Mouse (Mus musculus): ENCODE results near the gene Col4a1. TPM values are rescaled to one million over a fixed set of nuclear protein-coding genes. Genes with fewer than 3 reads are reported as not detected.

Gene Col4a1
- polyA plus RNA-seq, 1 experiment from 2014 or later: 368 TPM

- Histone ChIP-seq H3K4me3 (ENCODE audit: low read length) (no peak overlapping the region), H3K4me1 (replicated peaks; ENCODE audit: control insufficient read depth, insufficient read depth, low read length) (peaks cover 56% of the 10 kb centered on the region), H3K27ac (ENCODE audit: low read length) (peak overlapping the region; percentile 56), H3K9ac (ENCODE audit: low read length) (no peak overlapping the region), H3K9me3 (ENCODE audit: control insufficient read depth, low read length) (no peaks in the 10 kb centered on the region), H3K27me3 (ENCODE audit: control insufficient read depth, insufficient read depth, low read depth, low read length) (no peaks in the 10 kb centered on the region), H3K36me3 (ENCODE audit: control insufficient read depth, insufficient read depth, low read length) (peaks cover 5% of the 10 kb centered on the region), H3K4me2 (ENCODE audit: low read depth, low read length) (no peak overlapping the region)
- ATAC-seq (ENCODE audit: low read depth): peak; percentile 51
- 65% methylated on average over 6 of the region's 6 CpGs for WGBS
Measured at GRCm38 (mm10) chr8:11351355-11351754, 38.7 kb upstream of the Col4a1 start.

DNA sequence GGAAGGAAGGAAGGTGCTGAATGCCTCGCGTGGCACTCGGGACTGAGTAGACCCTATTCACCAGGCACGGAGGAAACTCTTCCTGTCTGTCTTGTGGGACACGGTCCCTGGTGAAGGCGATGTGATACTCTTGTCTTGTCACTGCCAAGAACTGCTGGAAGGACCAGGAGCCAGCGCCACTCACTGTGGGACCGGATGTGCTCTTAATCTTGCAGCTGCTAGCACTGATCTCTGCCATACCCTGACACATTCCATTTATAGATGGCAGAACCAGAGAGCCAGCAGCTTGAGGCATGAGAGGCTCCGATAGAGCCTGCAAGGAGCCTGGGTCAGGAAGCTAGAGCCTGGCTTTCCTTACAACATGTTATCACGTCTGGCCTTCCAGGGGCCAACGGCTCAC lies 36.0 kb upstream of the Col4a1 start:
- H3K9ac ChIP-seq (ENCODE audit: low read length): no peak overlapping the region
- H3K4me2 ChIP-seq (ENCODE audit: low read depth, low read length): no peak overlapping the region
- peak overlapping the region; percentile 14 for H3K27ac ChIP-seq (ENCODE audit: low read length)
- WGBS: 61% methylated on average over 11 of the region's 11 CpGs
- peaks cover 47% of the 10 kb centered on the region for H3K4me1 ChIP-seq (replicated peaks; ENCODE audit: control insufficient read depth, insufficient read depth, low read length)
- H3K27me3 ChIP-seq (ENCODE audit: control insufficient read depth, insufficient read depth, low read depth, low read length): no peaks in the 10 kb centered on the region
- ATAC-seq (ENCODE audit: low read depth): peak; percentile 27; the same call in 1 of the 2 replicates
- H3K9me3 ChIP-seq (ENCODE audit: control insufficient read depth, low read length): no peaks in the 10 kb centered on the region
- H3K36me3 ChIP-seq (ENCODE audit: control insufficient read depth, insufficient read depth, low read length): no peaks in the 10 kb centered on the region
- H3K4me3 ChIP-seq (ENCODE audit: low read length): no peak overlapping the region

DNA sequence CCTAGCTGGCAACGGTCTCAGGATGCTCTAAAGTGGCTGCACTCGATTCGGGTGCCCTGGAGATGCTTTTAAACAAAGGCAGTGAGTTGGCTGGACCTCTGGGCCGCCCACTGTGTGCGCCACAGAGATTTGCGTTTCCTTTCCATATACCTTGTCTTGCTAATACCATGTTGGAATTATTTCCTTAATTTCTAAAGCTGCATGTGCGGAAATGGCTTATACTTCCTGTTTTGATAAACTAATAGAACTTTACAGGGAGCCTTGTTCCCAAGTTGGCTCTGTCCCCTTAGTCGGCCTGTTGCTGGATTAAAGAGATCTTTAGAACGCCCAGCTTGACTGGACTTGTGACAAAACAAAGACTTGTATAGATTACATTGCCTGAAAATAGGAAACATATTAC lies 35.1 kb upstream of the Col4a1 start:
- no peak overlapping the region for H3K4me2 ChIP-seq (ENCODE audit: low read depth, low read length)
- no peaks in the 10 kb centered on the region for H3K27me3 ChIP-seq (ENCODE audit: control insufficient read depth, insufficient read depth, low read depth, low read length)
- no peak overlapping the region for H3K9ac ChIP-seq (ENCODE audit: low read length)
- no peaks in the 10 kb centered on the region for H3K36me3 ChIP-seq (ENCODE audit: control insufficient read depth, insufficient read depth, low read length)
- H3K4me1 ChIP-seq (replicated peaks; ENCODE audit: control insufficient read depth, insufficient read depth, low read length): peaks cover 42% of the 10 kb centered on the region
- WGBS: 66% methylated on average over 9 of the region's 9 CpGs
- ATAC-seq (ENCODE audit: low read depth): peak; percentile 35; the same call in 1 of the 2 replicates
- peak overlapping the region; percentile 36 for H3K27ac ChIP-seq (ENCODE audit: low read length)
- H3K9me3 ChIP-seq (ENCODE audit: control insufficient read depth, low read length): no peaks in the 10 kb centered on the region
- H3K4me3 ChIP-seq (ENCODE audit: low read length): no peak overlapping the region

GRCm38 (mm10) chr8:11346225-11346624 lies 33.6 kb upstream of the Col4a1 start:
- no peaks in the 10 kb centered on the region for H3K9me3 ChIP-seq (ENCODE audit: control insufficient read depth, low read length)
- peaks cover 37% of the 10 kb centered on the region for H3K4me1 ChIP-seq (replicated peaks; ENCODE audit: control insufficient read depth, insufficient read depth, low read length)
- no peak overlapping the region for H3K4me2 ChIP-seq (ENCODE audit: low read depth, low read length)
- no peaks in the 10 kb centered on the region for H3K27me3 ChIP-seq (ENCODE audit: control insufficient read depth, insufficient read depth, low read depth, low read length)
- no peak for ATAC-seq (ENCODE audit: low read depth)
- no peak overlapping the region for H3K4me3 ChIP-seq (ENCODE audit: low read length)
- no peaks in the 10 kb centered on the region for H3K36me3 ChIP-seq (ENCODE audit: control insufficient read depth, insufficient read depth, low read length)
- no peak overlapping the region for H3K9ac ChIP-seq (ENCODE audit: low read length)
- H3K27ac ChIP-seq (ENCODE audit: low read length): no peak overlapping the region
- 72% methylated on average over 10 of the region's 10 CpGs for WGBS

- Histone ChIP-seq H3K4me3 (ENCODE audit: low read length) (no peak overlapping the region), H3K9ac (ENCODE audit: low read length) (no peak overlapping the region), H3K27me3 (ENCODE audit: control insufficient read depth, insufficient read depth, low read depth, low read length) (no peaks in the 10 kb centered on the region), H3K27ac (ENCODE audit: low read length) (no peak overlapping the region), H3K4me2 (ENCODE audit: low read depth, low read length) (no peak overlapping the region), H3K9me3 (ENCODE audit: control insufficient read depth, low read length) (no peaks in the 10 kb centered on the region), H3K4me1 (replicated peaks; ENCODE audit: control insufficient read depth, insufficient read depth, low read length) (peaks cover 34% of the 10 kb centered on the region), H3K36me3 (ENCODE audit: control insufficient read depth, insufficient read depth, low read length) (no peaks in the 10 kb centered on the region)
- WGBS: 57% methylated on average over 9 of the region's 9 CpGs
- no peak for ATAC-seq (ENCODE audit: low read depth)
Measured at GRCm38 (mm10) chr8:11344459-11344858, 31.8 kb upstream of the Col4a1 start.

DNA sequence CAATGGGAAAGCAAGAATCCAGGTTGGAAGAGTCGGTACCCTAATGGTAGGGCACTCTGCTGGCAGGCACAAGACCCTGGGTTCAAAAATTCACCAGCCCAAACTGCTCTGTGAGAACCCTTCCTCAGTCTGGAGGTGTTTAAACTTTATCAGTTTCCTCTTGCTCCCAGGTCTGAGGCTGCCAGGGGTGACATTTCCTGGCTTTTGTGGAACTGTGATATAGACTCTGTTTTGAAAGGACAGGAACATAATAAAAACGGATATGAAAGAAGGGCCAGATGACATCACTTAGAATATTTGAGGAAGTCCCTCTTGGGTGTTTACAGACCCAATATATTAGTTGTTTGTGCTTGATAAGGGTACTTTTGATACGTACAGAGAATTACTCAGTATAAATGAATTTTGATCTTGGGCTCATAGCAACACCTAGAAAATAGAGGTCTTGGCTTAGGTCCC lies 28.5 kb upstream of the Col4a1 start:
- 48% methylated on average over 3 of the region's 3 CpGs for WGBS
- no peak for ATAC-seq (ENCODE audit: low read depth)
- peak overlapping the region; percentile 49 for H3K27ac ChIP-seq (ENCODE audit: low read length)
- H3K4me3 ChIP-seq (ENCODE audit: low read length): no peak overlapping the region
- no peak overlapping the region for H3K4me2 ChIP-seq (ENCODE audit: low read depth, low read length)
- H3K9ac ChIP-seq (ENCODE audit: low read length): no peak overlapping the region
- H3K27me3 ChIP-seq (ENCODE audit: control insufficient read depth, insufficient read depth, low read depth, low read length): no peaks in the 10 kb centered on the region
- peaks cover 16% of the 10 kb centered on the region for H3K4me1 ChIP-seq (replicated peaks; ENCODE audit: control insufficient read depth, insufficient read depth, low read length)
- no peaks in the 10 kb centered on the region for H3K36me3 ChIP-seq (ENCODE audit: control insufficient read depth, insufficient read depth, low read length)
- H3K9me3 ChIP-seq (ENCODE audit: control insufficient read depth, low read length): no peaks in the 10 kb centered on the region

- H3K27me3 ChIP-seq (ENCODE audit: control insufficient read depth, insufficient read depth, low read depth, low read length): no peaks in the 10 kb centered on the region
- H3K4me1 ChIP-seq (replicated peaks; ENCODE audit: control insufficient read depth, insufficient read depth, low read length): peaks cover 19% of the 10 kb centered on the region
- no peaks in the 10 kb centered on the region for H3K36me3 ChIP-seq (ENCODE audit: control insufficient read depth, insufficient read depth, low read length)
- H3K9ac ChIP-seq (ENCODE audit: low read length): no peak overlapping the region
- H3K4me3 ChIP-seq (ENCODE audit: low read length): no peak overlapping the region
- H3K4me2 ChIP-seq (ENCODE audit: low read depth, low read length): no peak overlapping the region
- 57% methylated on average over 12 of the region's 12 CpGs for WGBS
- peak; percentile 59 for ATAC-seq (ENCODE audit: low read depth)
- H3K9me3 ChIP-seq (ENCODE audit: control insufficient read depth, low read length): no peaks in the 10 kb centered on the region
- peak overlapping the region; percentile 49 for H3K27ac ChIP-seq (ENCODE audit: low read length)
Measured at GRCm38 (mm10) chr8:11340310-11341110, 27.9 kb upstream of the Col4a1 start.

DNA sequence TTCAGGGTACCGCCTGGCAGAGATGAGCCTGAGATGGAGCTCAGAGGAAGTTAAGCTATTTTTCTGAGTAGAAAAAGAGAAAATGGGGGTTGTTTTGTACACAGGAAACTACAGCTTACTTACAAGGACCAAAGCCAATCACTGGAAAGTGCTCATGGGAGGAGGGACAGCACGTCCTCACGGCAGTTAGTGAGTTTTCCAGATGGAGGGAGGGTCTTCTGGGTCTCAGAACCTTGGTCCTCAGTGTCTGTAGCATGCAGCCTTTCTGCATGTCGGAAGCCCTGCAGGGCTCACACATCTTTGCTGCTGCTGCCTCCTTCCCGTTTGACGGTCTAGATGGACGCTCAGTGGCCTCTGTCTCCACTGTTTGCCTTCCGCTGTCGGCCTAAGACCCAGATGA lies 25.9 kb upstream of the Col4a1 start:
- WGBS: 80% methylated on average over 9 of the region's 9 CpGs
- no peaks in the 10 kb centered on the region for H3K9me3 ChIP-seq (ENCODE audit: control insufficient read depth, low read length)
- no peak overlapping the region for H3K9ac ChIP-seq (ENCODE audit: low read length)
- H3K27ac ChIP-seq (ENCODE audit: low read length): no peak overlapping the region
- H3K4me1 ChIP-seq (replicated peaks; ENCODE audit: control insufficient read depth, insufficient read depth, low read length): peaks cover 35% of the 10 kb centered on the region
- H3K27me3 ChIP-seq (ENCODE audit: control insufficient read depth, insufficient read depth, low read depth, low read length): no peaks in the 10 kb centered on the region
- ATAC-seq (ENCODE audit: low read depth): no peak
- no peaks in the 10 kb centered on the region for H3K36me3 ChIP-seq (ENCODE audit: control insufficient read depth, insufficient read depth, low read length)
- H3K4me2 ChIP-seq (ENCODE audit: low read depth, low read length): no peak overlapping the region
- H3K4me3 ChIP-seq (ENCODE audit: low read length): no peak overlapping the region

- Histone ChIP-seq H3K36me3 (ENCODE audit: control insufficient read depth, insufficient read depth, low read length) (no peaks in the 10 kb centered on the region), H3K4me2 (ENCODE audit: low read depth, low read length) (no peak overlapping the region), H3K4me1 (replicated peaks; ENCODE audit: control insufficient read depth, insufficient read depth, low read length) (peaks cover 37% of the 10 kb centered on the region), H3K4me3 (ENCODE audit: low read length) (no peak overlapping the region), H3K9ac (ENCODE audit: low read length) (no peak overlapping the region), H3K27ac (ENCODE audit: low read length) (no peak overlapping the region), H3K27me3 (ENCODE audit: control insufficient read depth, insufficient read depth, low read depth, low read length) (no peaks in the 10 kb centered on the region), H3K9me3 (ENCODE audit: control insufficient read depth, low read length) (no peaks in the 10 kb centered on the region)
- WGBS: 83% methylated on average over 10 of the region's 10 CpGs
- ATAC-seq (ENCODE audit: low read depth): no peak
Measured at GRCm38 (mm10) chr8:11337642-11338041, 25.0 kb upstream of the Col4a1 start.

Measured in lung, embryonic 16.5 days (tissue).